Mouse (Mus musculus): ENCODE data around the gene Myf5. TPM values are rescaled to one million over a fixed set of nuclear protein-coding genes. Genes with fewer than 3 reads are reported as not detected.

Myf5 gene
- not detected for polyA plus RNA-seq (2017; shearing (Covaris generic))

GRCm38 (mm10) chr10:107485870-107486269 is at the start of gene Myf5:
Gene Myf5, minus strand, starts transcription at chr10:107486134.

GRCm38 (mm10) chr10:107494568-107494967 is 8.6 kb upstream of the Myf5 start, which contains the start of gene Myf6:
Gene Myf6, minus strand, starts transcription at chr10:107494737.

Other genes starting within 250 kb of the Myf5 start
- gene Lin7a, start 214.4 kb downstream of the Myf5 start, polyA plus RNA-seq (2017; shearing (Covaris generic)): not detected
- not detected for gene Myf6, start 8.6 kb upstream of the Myf5 start, polyA plus RNA-seq (2017; shearing (Covaris generic))
- not detected for gene Ptprq, start 233.9 kb upstream of the Myf5 start, polyA plus RNA-seq (2017; shearing (Covaris generic))